Mouse (Mus musculus) neural tube, embryonic 11.5 days (tissue): Measurements from ENCODE around the gene Olfr183. TPM values are rescaled to one million over a fixed set of nuclear protein-coding genes. Genes with fewer than 3 reads are reported as not detected.

Experiments used
- polyA plus RNA-seq: library from polyadenylated mRNA; unstranded; fragments of >200 nt; fragmentation: Nextera tagmentation; extraction: Ambion mirVana; gene quantifications from 2 replicates; pipeline ENCODE4 v1.2.1, GENCODE M21; 2014

Gene Olfr183
- polyA plus RNA-seq, 1 experiment from 2014 or later: not detected

Other genes starting within 250 kb of the Olfr183 start
- not detected in 2 replicates for gene Olfr172, start 232.2 kb upstream of the Olfr183 start, polyA plus RNA-seq
- gene Olfr173, start 195.1 kb upstream of the Olfr183 start, polyA plus RNA-seq: not detected in 2 replicates
- not detected in 2 replicates for gene Olfr175-ps1, start 168.6 kb upstream of the Olfr183 start, polyA plus RNA-seq
- gene Olfr177, start 120.6 kb upstream of the Olfr183 start, polyA plus RNA-seq: not detected in 2 replicates
- gene Olfr178, start 103.3 kb upstream of the Olfr183 start, polyA plus RNA-seq: not detected in 2 replicates
- not detected in 2 replicates for gene Olfr181, start 66.6 kb upstream of the Olfr183 start, polyA plus RNA-seq
- not detected in 2 replicates for gene Olfr180, start 66.0 kb upstream of the Olfr183 start, polyA plus RNA-seq
- not detected in 2 replicates for gene Olfr186, start 34.9 kb downstream of the Olfr183 start, polyA plus RNA-seq
- gene Olfr187, start 44.4 kb downstream of the Olfr183 start, polyA plus RNA-seq: not detected in 2 replicates
- not detected in 2 replicates for gene Olfr190, start 82.6 kb downstream of the Olfr183 start, polyA plus RNA-seq
- not detected in 2 replicates for gene Olfr191, start 94.5 kb downstream of the Olfr183 start, polyA plus RNA-seq
- gene Olfr193, start 116.5 kb downstream of the Olfr183 start, polyA plus RNA-seq: not detected in 2 replicates
- not detected in 2 replicates for gene Olfr194, start 125.7 kb downstream of the Olfr183 start, polyA plus RNA-seq
- gene Olfr195, start 151.7 kb downstream of the Olfr183 start, polyA plus RNA-seq: not detected in 2 replicates
- gene Olfr196, start 175.1 kb downstream of the Olfr183 start, polyA plus RNA-seq: not detected in 2 replicates
- gene Olfr198, start 208.2 kb downstream of the Olfr183 start, polyA plus RNA-seq: not detected in 2 replicates
- gene Olfr199, start 224.4 kb downstream of the Olfr183 start, polyA plus RNA-seq: not detected in 2 replicates